Mouse (Mus musculus) embryonic fibroblast, embryonic 13.5 days (primary cell): ENCODE data around the gene Gm10644. TPM values are rescaled to one million over a fixed set of nuclear protein-coding genes. Genes with fewer than 3 reads are reported as not detected.

Experiments
- H3K27ac ChIP-seq: 2 replicates; pipeline ENCODE4 v1.5.1; 2012; ENCODE audit warnings: low read length, control low read depth, inconsistent platforms; ENCODE audit not compliant: insufficient read depth
- H3K4me1 ChIP-seq: 2 replicates; pipeline ENCODE4 v1.6.1; 2011; ENCODE audit warnings: low read length; ENCODE audit not compliant: control insufficient read depth, insufficient read depth
- H3K4me3 ChIP-seq: 2 replicates; pipeline ENCODE4 v1.5.1; 2011; ENCODE audit warnings: mild to moderate bottlenecking, control low read depth, low read length; ENCODE audit not compliant: insufficient read depth
- CTCF ChIP-seq: IDR thresholded peaks from 2 replicates; pipeline ENCODE4 v1.5.1; 2011; ENCODE audit warnings: mild to moderate bottlenecking, control low read depth, low read length, moderate library complexity, borderline replicate concordance; ENCODE audit not compliant: insufficient read depth
- POLR2A ChIP-seq: IDR thresholded peaks from 2 replicates; pipeline ENCODE4 v1.6.1; 2011; ENCODE audit warnings: low read depth, mild to moderate bottlenecking, control low read depth, low read length, moderate library complexity
- polyA plus RNA-seq: library from polyadenylated mRNA; stranded (reverse); fragments of >200 nt; gene quantifications from 2 replicates; pipeline ENCODE4 v1.2.4, GENCODE M21; 2011; ENCODE audit warnings: low read depth; ENCODE audit not compliant: missing spikeins, insufficient read length

The Gm10644 gene
- not detected in 2 replicates for polyA plus RNA-seq

- TF ChIP-seq POLR2A (peak; percentile 61), CTCF (peak; percentile 96)
- 0 out of 2 replicates have a peak, but pooled peaks cover 4% of the 10 kb centered on the region for H3K4me1 ChIP-seq
- H3K27ac ChIP-seq = no peak within 1 kb of the TSS
- peak within 1 kb of the TSS; percentile 87 for H3K4me3 ChIP-seq
Measured at GRCm38 (mm10) chr8:83955106-83955957, at the start of gene Gm10644, which contains the start of gene Asf1b. Gene Gm10644 (minus strand): TSS chr8:83955205. Gene Asf1b (plus strand): TSS chr8:83955507.

DNA sequence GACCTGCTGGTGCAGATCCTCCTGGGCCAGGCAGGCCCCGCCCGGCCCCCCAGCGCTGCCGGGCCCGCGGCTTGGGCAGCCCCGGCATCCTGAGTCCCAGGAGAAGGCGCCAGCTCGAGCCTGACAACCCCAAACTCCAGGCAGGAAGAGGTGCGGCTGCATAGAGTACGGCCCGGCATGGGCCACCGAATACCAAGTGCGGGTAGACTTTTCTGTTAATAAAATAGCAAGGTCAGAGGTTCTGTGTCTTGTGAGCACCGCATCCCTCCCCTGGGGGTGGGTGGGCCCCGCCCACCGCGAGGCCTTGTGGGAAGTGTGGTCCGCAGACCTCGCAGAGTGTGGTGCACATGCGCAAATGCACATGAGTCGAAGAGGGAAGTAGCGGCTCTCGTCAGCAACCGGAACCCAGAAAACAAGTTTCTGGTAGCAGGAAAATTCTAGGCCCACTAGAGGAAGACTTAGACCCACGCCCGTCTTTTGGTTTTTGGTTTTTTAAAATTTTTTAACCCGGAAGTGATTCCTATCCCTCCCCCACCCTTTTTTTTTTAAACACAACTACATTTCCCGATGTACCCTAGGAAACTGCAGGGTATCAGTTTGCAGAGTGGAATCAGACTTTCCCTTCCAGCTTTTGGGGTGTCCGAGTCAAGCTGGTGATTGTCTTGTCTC is 49.7 kb upstream of the Gm10644 start:
- H3K4me3 ChIP-seq = peak overlapping the region; percentile 62
- peak overlapping the region; percentile 90 for H3K27ac ChIP-seq
- TF ChIP-seq POLR2A (peak; percentile 65), CTCF (no peak)
- peaks cover 6% of the 10 kb centered on the region; the same call in 1 of the 2 replicates for H3K4me1 ChIP-seq

- peak overlapping the region; percentile 90 for H3K27ac ChIP-seq
- TF ChIP-seq CTCF (no peak), POLR2A (no peak)
- H3K4me1 ChIP-seq = peaks cover 9% of the 10 kb centered on the region; the same call in 1 of the 2 replicates
- H3K4me3 ChIP-seq = peak overlapping the region; percentile 62
Measured at GRCm38 (mm10) chr8:84003612-84004246, 48.7 kb upstream of the Gm10644 start.

- H3K4me1 ChIP-seq = peaks cover 9% of the 10 kb centered on the region; the same call in 1 of the 2 replicates
- no peak overlapping the region for H3K27ac ChIP-seq
- TF ChIP-seq POLR2A (peak; percentile 30; the same call in 1 of the 2 replicates), CTCF (no peak)
- H3K4me3 ChIP-seq = no peak overlapping the region
Measured at GRCm38 (mm10) chr8:84002957-84003611, 48.1 kb upstream of the Gm10644 start.

DNA sequence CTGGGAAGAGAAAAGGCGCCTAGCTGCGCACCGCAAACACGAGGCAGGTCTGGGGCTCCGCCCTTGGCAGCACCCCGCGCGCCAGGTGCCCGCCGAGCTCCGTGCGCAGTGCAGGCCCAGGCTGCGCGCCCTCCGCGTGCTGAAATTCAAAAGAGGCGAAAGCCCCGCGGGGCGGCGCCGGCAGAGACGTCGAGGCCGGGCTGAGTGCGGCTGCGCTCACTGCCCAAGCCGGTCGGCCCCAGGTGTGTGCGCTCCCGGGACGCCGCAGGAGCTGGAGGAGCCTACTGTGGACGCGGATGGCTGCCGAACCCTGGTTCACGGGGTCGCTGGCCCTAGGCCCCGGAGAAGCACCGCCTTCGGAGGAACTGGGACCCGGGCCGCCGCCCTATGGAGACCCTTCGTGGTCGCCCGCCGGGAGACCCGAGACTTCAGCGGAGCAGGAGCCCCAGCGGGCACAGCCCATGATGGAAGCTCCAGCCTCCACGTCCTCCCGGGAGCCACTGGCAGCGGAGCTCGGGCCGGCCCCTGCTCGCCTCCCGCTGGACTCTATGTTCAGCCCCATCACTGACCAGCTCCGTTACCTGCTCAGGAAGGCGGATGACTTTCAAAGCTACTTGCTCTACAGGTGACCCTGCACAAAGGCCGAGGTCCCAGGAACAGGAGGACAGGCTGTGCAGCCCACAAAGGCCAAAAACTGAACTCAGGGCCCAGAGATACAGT is 46.4 kb upstream of the Gm10644 start, which contains the start of gene 1700067K01Rik:
Gene 1700067K01Rik (plus strand): TSS at position 222 of the 720 bp plus-strand sequence.
- H3K4me1 ChIP-seq = peaks cover 9% of the 10 kb centered on the region; the same call in 1 of the 2 replicates
- no peak within 1 kb of the TSS for H3K27ac ChIP-seq
- TF ChIP-seq POLR2A (no peak), CTCF (no peak)
- no peak within 1 kb of the TSS for H3K4me3 ChIP-seq

DNA sequence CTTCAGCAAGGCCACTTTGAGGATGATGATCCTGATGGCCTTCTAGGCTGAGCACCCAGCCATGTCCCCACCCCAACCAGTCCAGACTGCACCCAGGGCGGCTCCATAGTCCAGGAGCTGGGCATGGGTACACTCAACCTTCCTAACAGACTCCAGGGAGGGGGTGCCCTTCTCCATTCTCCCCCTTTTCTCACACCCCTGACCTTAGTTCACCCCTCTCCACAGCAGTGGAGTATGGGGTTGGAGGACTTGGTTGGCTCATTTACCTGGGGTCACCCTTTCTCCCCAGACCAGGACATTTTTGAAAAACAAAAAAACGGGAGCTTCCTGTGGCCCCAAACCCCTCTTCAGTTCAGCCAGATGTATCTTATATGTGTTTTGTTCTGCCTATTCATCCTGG is 44.8 kb upstream of the Gm10644 start:
- H3K4me1 ChIP-seq = peaks cover 6% of the 10 kb centered on the region; the same call in 1 of the 2 replicates
- H3K4me3 ChIP-seq = no peak overlapping the region
- TF ChIP-seq POLR2A = no peak
- no peak for TF ChIP-seq CTCF
- no peak overlapping the region for H3K27ac ChIP-seq

DNA sequence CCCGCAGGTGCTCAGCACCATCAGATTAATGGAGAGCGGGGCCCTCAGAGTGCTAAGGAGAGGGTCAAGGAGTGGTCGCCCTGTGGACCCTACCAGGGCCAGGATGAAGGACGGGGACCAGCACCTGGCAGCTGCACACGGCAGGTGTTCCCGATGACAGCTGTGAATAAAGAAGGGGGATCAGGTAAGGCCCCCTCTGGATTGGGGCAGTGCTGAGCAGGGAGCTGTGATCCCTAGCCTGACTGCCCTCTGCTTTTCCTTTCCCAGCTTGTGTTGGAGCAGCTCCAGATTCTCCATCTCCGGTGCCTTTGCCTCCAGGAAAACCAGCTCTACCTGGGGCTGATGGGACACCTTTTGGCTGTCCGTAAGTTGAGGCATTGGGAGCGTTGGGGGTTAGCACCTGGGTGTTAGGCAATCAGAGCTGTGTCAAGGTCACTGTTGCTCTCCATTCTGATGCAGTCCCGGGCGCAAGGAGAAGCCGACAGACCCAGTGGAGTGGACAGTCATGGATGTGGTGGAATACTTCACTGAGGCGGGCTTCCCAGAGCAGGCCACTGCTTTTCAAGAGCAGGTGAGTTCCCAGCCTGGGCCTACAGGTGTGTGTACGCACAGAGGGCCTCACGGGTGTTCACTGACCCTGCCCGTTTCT is 44.2 kb upstream of the Gm10644 start:
- H3K4me1 ChIP-seq = peaks cover 6% of the 10 kb centered on the region; the same call in 1 of the 2 replicates
- no peak overlapping the region for H3K27ac ChIP-seq
- TF ChIP-seq POLR2A (no peak), CTCF (no peak)
- H3K4me3 ChIP-seq = peak overlapping the region; percentile 81
